Mouse (Mus musculus) MEL (cell line): ENCODE measurements around the gene Apol8. TPM values are rescaled to one million over a fixed set of nuclear protein-coding genes. Genes with fewer than 3 reads are reported as not detected.

Source experiments
- DNase-seq: peaks from one replicate; pipeline ENCODE4 v3.0.0; 2011; ENCODE audit warnings: low read depth, low spot score
- H3K27ac ChIP-seq: 2 replicates; pipeline ENCODE4 v1.5.1; 2012; ENCODE audit warnings: low read depth, mild to moderate bottlenecking, control low read depth, low read length, moderate library complexity; ENCODE audit not compliant: control insufficient read depth
- H3K27me3 ChIP-seq, 2 experiments: fragments of 150-350 bp in 1 of 2; sonication (generic) in 1 of 2; 2 replicates each; pipeline ENCODE4 v1.6.1; 2012; ENCODE audit warnings: low read length in 2 of 2, mild to moderate bottlenecking in 2 of 2, improper control_type of control experiment in 1 of 2, moderate library complexity in 1 of 2; ENCODE audit not compliant: insufficient read depth in 2 of 2, control insufficient read depth in 1 of 2
- H3K36me3 ChIP-seq, 2 experiments: 2 replicates each; pipeline ENCODE4 v1.6.1; 2012 to 2014; ENCODE audit warnings: low read length in 2 of 2, improper control_type of control experiment in 1 of 2, inconsistent platforms in 1 of 2, mild to moderate bottlenecking in 1 of 2; ENCODE audit not compliant: insufficient read depth in 2 of 2, control insufficient read depth in 1 of 2
- H3K4me1 ChIP-seq, 2 experiments: fragments of 150-350 bp in 1 of 2; sonication (generic) in 1 of 2; 2 replicates each; pipeline ENCODE4 v1.6.1; 2012; ENCODE audit warnings: low read length in 2 of 2, improper control_type of control experiment in 1 of 2, mild to moderate bottlenecking in 1 of 2; ENCODE audit not compliant: insufficient read depth in 2 of 2, control insufficient read depth in 1 of 2
- H3K4me3 ChIP-seq, 2 experiments: fragments of 150-350 bp in 1 of 2; sonication (generic) in 1 of 2; 2 replicates each; pipeline ENCODE4 v1.5.1; 2012; ENCODE audit warnings: low read depth in 2 of 2, low read length in 2 of 2, mild to moderate bottlenecking in 2 of 2, moderate library complexity in 2 of 2, control low read depth in 1 of 2, improper control_type of control experiment in 1 of 2; ENCODE audit not compliant: control insufficient read depth in 1 of 2, insufficient read depth in 1 of 2
- H3K79me2 ChIP-seq: 2 replicates; pipeline ENCODE4 v1.6.1; 2012; ENCODE audit warnings: mild to moderate bottlenecking, low read length, moderate library complexity; ENCODE audit not compliant: control insufficient read depth, poor library complexity, insufficient read depth
- H3K9ac ChIP-seq: 2 replicates; pipeline ENCODE4 v1.6.1; 2012; ENCODE audit warnings: low read depth, mild to moderate bottlenecking, control low read depth, low read length, moderate library complexity; ENCODE audit not compliant: control insufficient read depth, poor library complexity, severe bottlenecking
- H3K9me3 ChIP-seq: fragments of 150-350 bp; sonication (generic); replicated peaks from 2 replicates; pipeline ENCODE4 v1.6.1; 2012; ENCODE audit warnings: mild to moderate bottlenecking, low read length, improper control_type of control experiment, moderate library complexity; ENCODE audit not compliant: insufficient read depth
- BHLHE40 ChIP-seq: IDR thresholded peaks from 2 replicates; pipeline ENCODE4 v1.6.1; 2012; ENCODE audit warnings: low read depth, mild to moderate bottlenecking, inconsistent platforms, low read length, improper control_type of control experiment, borderline replicate concordance
- CTCF ChIP-seq, 3 experiments: IDR thresholded peaks in 2 of 3; conservative IDR thresholded peaks in 1 of 3; 2 replicates each; pipeline ENCODE4 v1.5.1; 2011 to 2012; ENCODE audit warnings: low read length in 3 of 3, low read depth in 2 of 3, mild to moderate bottlenecking in 2 of 3, improper control_type of control experiment in 1 of 3, inconsistent platforms in 1 of 3, mixed read lengths in 1 of 3, moderate library complexity in 1 of 3; ENCODE audit not compliant: control insufficient read depth in 1 of 3, insufficient read depth in 1 of 3, poor library complexity in 1 of 3, severe bottlenecking in 1 of 3
- E2F4 ChIP-seq: IDR thresholded peaks from 2 replicates; pipeline ENCODE4 v1.6.1; 2011; ENCODE audit warnings: low read depth, low read length, improper control_type of control experiment, borderline replicate concordance
- ELF1 ChIP-seq: IDR thresholded peaks from 2 replicates; pipeline ENCODE4 v1.6.1; 2014; ENCODE audit warnings: low read depth, mild to moderate bottlenecking, inconsistent platforms, low read length, improper control_type of control experiment, moderate library complexity
- ETS1 ChIP-seq: IDR thresholded peaks from 2 replicates; pipeline ENCODE4 v1.6.1; 2012; ENCODE audit warnings: low read depth, mild to moderate bottlenecking, inconsistent platforms, low read length, improper control_type of control experiment, moderate library complexity
- GABPA ChIP-seq: IDR thresholded peaks from 2 replicates; pipeline ENCODE4 v1.6.1; 2012; ENCODE audit warnings: low read depth, mild to moderate bottlenecking, inconsistent platforms, low read length, improper control_type of control experiment, moderate library complexity
- GATA1 ChIP-seq: IDR thresholded peaks from 2 replicates; pipeline ENCODE4 v1.6.1; 2011; ENCODE audit warnings: low read depth, low read length, improper control_type of control experiment
- HCFC1 ChIP-seq: IDR thresholded peaks from 2 replicates; pipeline ENCODE4 v1.6.1; 2012; ENCODE audit warnings: low read depth, mild to moderate bottlenecking, inconsistent platforms, low read length, improper control_type of control experiment, moderate library complexity
- KAT2A ChIP-seq: conservative IDR thresholded peaks from 2 replicates; pipeline ENCODE4 v1.6.1; 2012; ENCODE audit warnings: low read depth, low read length, improper control_type of control experiment, inconsistent platforms
- MAX ChIP-seq: IDR thresholded peaks from 2 replicates; pipeline ENCODE4 v1.6.1; 2011; ENCODE audit warnings: low read length, improper control_type of control experiment
- MXI1 ChIP-seq: IDR thresholded peaks from 2 replicates; pipeline ENCODE4 v1.6.1; 2011; ENCODE audit warnings: mild to moderate bottlenecking, low read depth, low read length, improper control_type of control experiment
- MYC ChIP-seq: IDR thresholded peaks from 2 replicates; pipeline ENCODE4 v1.6.1; 2011; ENCODE audit warnings: low read depth, mild to moderate bottlenecking, low read length, improper control_type of control experiment, moderate library complexity
- NRF1 ChIP-seq: IDR thresholded peaks from 2 replicates; pipeline ENCODE4 v1.6.1; 2014; ENCODE audit warnings: low read depth, mild to moderate bottlenecking, inconsistent platforms, low read length, improper control_type of control experiment, moderate library complexity; ENCODE audit not compliant: poor library complexity, insufficient read depth, severe bottlenecking
- POLR2AphosphoS2 ChIP-seq: IDR thresholded peaks from 2 replicates; pipeline ENCODE4 v1.6.1; 2011; ENCODE audit warnings: low read length, improper control_type of control experiment
- RAD21 ChIP-seq: IDR thresholded peaks from 2 replicates; pipeline ENCODE4 v1.6.1; 2011; ENCODE audit warnings: mild to moderate bottlenecking, low read depth, low read length, improper control_type of control experiment
- SIN3A ChIP-seq: IDR thresholded peaks from 2 replicates; pipeline ENCODE4 v1.6.1; 2012; ENCODE audit warnings: low read length, improper control_type of control experiment, inconsistent platforms
- SMC3 ChIP-seq: IDR thresholded peaks from 2 replicates; pipeline ENCODE4 v1.6.1; 2011; ENCODE audit warnings: low read depth, low read length, improper control_type of control experiment
- TAL1 ChIP-seq: IDR thresholded peaks from 2 replicates; pipeline ENCODE4 v1.6.1; 2012; ENCODE audit warnings: mild to moderate bottlenecking, inconsistent platforms, low read length, moderate library complexity, mixed read lengths
- TCF12 ChIP-seq: IDR thresholded peaks from 2 replicates; pipeline ENCODE4 v1.6.1; 2014; ENCODE audit warnings: low read depth, mild to moderate bottlenecking, inconsistent platforms, low read length, improper control_type of control experiment, moderate library complexity
- ZMIZ1 ChIP-seq: IDR thresholded peaks from 2 replicates; pipeline ENCODE4 v1.6.1; 2012; ENCODE audit warnings: low read depth, mild to moderate bottlenecking, inconsistent platforms, low read length, improper control_type of control experiment, moderate library complexity
- polyA plus RNA-seq, 2 experiments: library from polyadenylated mRNA; stranded (reverse) in 1 of 2; unstranded in 1 of 2; fragments of >175 nt in 1 of 2; fragments of >200 nt in 1 of 2; gene quantifications; 2 replicates each; pipeline versions ENCODE4 v1.2.1 to v1.2.4; 2012; ENCODE audit warnings: low replicate concordance in 2 of 2, low read depth in 1 of 2; ENCODE audit not compliant: insufficient read length in 2 of 2, insufficient read depth in 1 of 2, missing spikeins in 1 of 2
- total RNA-seq: library from RNA; depleted of rRNA; stranded (reverse); fragments of 300-350 nt; gene quantifications from 2 replicates; pipeline ENCODE4 v1.2.3, GENCODE M21; 2012

Gene Apol8
- total and polyA plus RNA-seq, 3 experiments: 0.74 to 1.4 TPM; not detected in 1

DNA sequence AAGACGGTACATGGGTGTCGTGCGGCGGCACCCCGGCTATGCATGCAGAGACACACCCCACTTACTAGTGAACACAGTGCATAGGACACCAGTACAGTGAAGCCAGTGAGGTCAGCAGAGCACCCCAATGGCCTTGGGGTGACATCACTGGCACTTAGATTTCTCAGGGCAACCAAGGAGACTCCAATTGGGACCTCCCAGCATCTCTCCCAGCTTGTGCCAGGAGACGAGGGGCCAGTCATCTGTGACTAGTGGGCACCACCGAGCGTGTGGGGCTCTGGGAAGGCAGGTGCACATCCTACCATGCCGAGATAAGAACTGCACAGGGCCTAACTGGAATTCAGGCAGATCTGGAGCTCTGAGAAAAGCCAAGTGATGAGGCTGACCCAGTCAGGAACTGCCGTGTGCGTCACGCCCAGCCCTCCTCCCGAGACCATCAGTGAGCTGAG, 38.1 kb upstream of the Apol8 start:
- no peak for TF ChIP-seq TCF12
- TF ChIP-seq MXI1: no peak
- no peak for TF ChIP-seq RAD21
- TF ChIP-seq E2F4: no peak
- TF ChIP-seq MYC: no peak
- no peak for TF ChIP-seq NRF1
- TF ChIP-seq GATA1: no peak
- no peak for TF ChIP-seq ETS1
- no peak for TF ChIP-seq SIN3A
- H3K9ac ChIP-seq: no peak overlapping the region

DNA sequence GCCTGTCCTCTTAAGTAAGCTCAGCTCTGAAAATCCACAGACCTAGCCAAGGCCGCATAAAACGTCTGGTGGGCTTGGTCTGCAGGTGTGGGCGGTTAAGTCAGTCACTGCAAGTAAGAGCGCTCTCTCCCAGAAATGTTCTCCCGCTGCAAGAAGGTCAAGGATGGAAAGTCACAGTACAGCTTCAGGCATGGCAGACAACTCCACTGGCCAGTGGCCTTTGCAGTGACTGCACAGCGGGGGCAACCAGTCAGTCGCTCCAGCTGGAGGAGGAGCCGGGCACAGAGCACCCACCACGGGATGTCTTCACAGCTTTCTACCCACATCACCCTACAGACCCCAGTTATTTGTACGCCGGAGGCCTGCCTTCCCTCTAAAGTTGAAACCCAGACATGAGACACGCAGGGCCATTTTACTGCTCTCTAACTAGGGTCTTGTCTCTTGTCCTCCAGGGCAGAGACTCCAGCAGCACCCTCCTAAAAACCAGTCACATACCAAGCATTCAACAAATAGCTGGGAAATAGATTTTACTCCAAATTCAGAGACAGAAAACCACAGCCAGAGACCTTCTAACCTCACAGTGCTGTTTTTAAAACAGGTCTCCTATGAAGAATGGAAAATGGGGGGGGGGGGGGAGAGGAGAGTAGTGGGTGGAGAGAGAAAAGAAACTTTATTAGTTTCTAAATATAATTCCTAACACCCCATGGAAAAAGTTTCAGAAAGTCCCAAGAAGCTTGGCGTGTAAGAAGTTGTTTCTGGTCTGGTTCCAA, 37.5 kb upstream of the Apol8 start:
- Histone ChIP-seq H3K79me2 (peaks cover 3% of the 10 kb centered on the region; the same call in 1 of the 2 replicates), H3K27me3 (no peaks in the 10 kb centered on the region), H3K9ac (no peak overlapping the region), H3K4me1 (no peaks in the 10 kb centered on the region), H3K4me3 (no peak overlapping the region), H3K27ac (no peak overlapping the region), H3K9me3 (no peaks in the 10 kb centered on the region), H3K36me3 (peaks cover 0 to 4% of the 10 kb centered on the region in 2 experiments; a peak in 2 of 4 replicates)
- TF ChIP-seq BHLHE40: no peak
- TF ChIP-seq ZMIZ1: no peak
- no peak for TF ChIP-seq GABPA
- no peak for TF ChIP-seq KAT2A
- no peak for TF ChIP-seq POLR2AphosphoS2
- DNase-seq: no peak

More for the DNA sequence above, 38.1 kb upstream of the Apol8 start:
- no peaks in the 10 kb centered on the region for H3K27me3 ChIP-seq
- peaks cover 3% of the 10 kb centered on the region; the same call in 1 of the 2 replicates for H3K79me2 ChIP-seq
- peaks cover 0 to 2% of the 10 kb centered on the region in 2 experiments; a peak in 1 of 4 replicates for H3K4me1 ChIP-seq
- H3K36me3 ChIP-seq: peaks cover under 1 to 4% of the 10 kb centered on the region in 2 experiments; a peak in 3 of 4 replicates
- DNase-seq: no peak
- H3K9me3 ChIP-seq: no peaks in the 10 kb centered on the region
- no peak overlapping the region for H3K27ac ChIP-seq
- H3K4me3 ChIP-seq: no peak overlapping the region

DNA sequence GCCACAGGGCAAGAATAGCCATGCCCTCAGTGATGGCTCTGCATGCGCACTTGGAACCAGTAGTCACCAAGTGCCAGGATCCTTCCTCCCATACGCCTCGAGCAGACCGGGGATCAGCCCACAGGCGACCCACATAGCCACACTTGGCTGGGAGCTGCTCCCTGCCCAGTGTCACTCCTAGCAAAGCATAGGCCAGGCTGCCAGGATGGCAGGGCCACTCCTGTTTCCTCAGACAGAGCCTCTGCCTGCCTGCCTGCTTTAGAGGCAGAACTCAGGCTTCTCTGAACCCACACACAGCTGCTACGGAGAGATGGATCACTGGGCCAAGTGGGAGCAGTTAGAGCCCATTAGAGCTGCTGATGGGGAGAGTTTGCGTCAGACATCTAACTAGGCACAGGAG, 36.8 kb upstream of the Apol8 start:
- TF ChIP-seq MAX (no peak), TAL1 (no peak), SMC3 (no peak), MYC (no peak), ELF1 (no peak), CTCF (IDR thresholded peaks at IDR 0.05 in 2 of 3, conservative IDR thresholded peaks at IDR 0.05 in 1 of 3; ENCODE audit: control insufficient read depth in 1 of 3, insufficient read depth in 1 of 3, low read depth in 2 of 3, low read length in 3 of 3, poor library complexity in 1 of 3, severe bottlenecking in 1 of 3) (no peak), HCFC1 (no peak)
- Histone ChIP-seq H3K9me3 (no peaks in the 10 kb centered on the region), H3K27ac (no peak overlapping the region), H3K9ac (no peak overlapping the region), H3K36me3 (peaks cover 0 to 4% of the 10 kb centered on the region in 2 experiments; a peak in 2 of 4 replicates), H3K4me3 (no peak overlapping the region), H3K79me2 (no peaks in the 10 kb centered on the region), H3K27me3 (no peaks in the 10 kb centered on the region), H3K4me1 (no peaks in the 10 kb centered on the region)
- no peak for DNase-seq
